Mouse (Mus musculus): ENCODE data around the gene Disp1.

DNA sequence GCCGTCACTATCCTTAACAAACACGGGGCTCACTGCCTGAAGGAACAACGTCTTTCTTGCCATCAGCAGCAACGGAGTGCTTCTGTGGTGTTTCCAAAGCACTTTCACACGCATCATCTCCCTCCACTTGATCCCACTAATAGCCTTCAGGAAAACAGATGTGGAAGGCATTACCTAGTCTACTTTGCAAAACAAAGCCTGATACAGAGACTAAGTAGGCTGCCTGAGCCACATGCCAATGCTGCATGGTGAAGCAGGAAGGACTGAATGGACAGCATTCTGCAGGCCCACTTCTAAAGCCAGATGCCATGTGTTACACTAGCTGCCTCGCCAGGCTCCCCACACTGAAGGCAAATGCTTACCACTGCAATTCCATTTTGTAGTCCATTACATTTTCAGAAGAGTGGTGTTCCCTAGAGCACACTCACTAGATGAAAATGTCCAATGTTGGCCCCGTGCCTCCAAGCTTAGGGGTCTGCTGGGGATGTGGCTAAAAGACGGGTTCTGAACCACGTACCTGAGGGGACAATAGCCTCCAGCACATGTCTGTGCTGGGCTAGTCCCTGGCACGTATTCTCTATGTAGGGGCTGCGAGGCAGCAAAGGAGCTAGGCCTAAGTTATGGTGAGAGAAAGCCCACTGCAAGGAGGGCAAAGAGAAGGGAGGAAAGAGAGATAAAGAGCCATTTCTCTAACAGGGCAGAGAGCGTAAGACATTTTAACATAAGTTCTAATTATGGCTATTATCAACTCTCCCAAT lies 80.6 kb downstream of the Disp1 start:
- TF ChIP-seq CTCF (IDR thresholded peaks at IDR 0.05; ENCODE audit: borderline replicate concordance, insufficient read depth, low read depth, low read length) (no peak), POLR2A (IDR thresholded peaks at IDR 0.05; ENCODE audit: borderline replicate concordance, insufficient read depth, low read length) (no peak)
